Mouse (Mus musculus) CD4-positive naive resting alpha-beta T cell, adult 57 days (primary cell): Measurements from ENCODE around the gene Nox4. TPM values are rescaled to one million over a fixed set of nuclear protein-coding genes. Genes with fewer than 3 reads are reported as not detected.

Source experiments
- total RNA-seq: library from RNA; stranded (reverse); gene quantifications from one replicate; pipeline ENCODE4 v1.2.4, GENCODE M21; 2023

Nox4 gene
- not detected for total RNA-seq

GRCm38 (mm10) chr7:87245856-87246579 is at the start of gene Nox4:
Gene Nox4 (plus strand): TSS chr7:87246096.

Other genes with a start within 250 kb of the Nox4 start
- 0.09 TPM for gene Vmn2r79, start 250.0 kb upstream of the Nox4 start, total RNA-seq
- not detected for gene Tyr, start 247.4 kb downstream of the Nox4 start, total RNA-seq